Mouse (Mus musculus): Measurements from ENCODE around the gene Zfhx3.
A peak's percentile ranks its signal among the peaks of the same experiment; 100 is the strongest.

Gene Zfhx3

DNA sequence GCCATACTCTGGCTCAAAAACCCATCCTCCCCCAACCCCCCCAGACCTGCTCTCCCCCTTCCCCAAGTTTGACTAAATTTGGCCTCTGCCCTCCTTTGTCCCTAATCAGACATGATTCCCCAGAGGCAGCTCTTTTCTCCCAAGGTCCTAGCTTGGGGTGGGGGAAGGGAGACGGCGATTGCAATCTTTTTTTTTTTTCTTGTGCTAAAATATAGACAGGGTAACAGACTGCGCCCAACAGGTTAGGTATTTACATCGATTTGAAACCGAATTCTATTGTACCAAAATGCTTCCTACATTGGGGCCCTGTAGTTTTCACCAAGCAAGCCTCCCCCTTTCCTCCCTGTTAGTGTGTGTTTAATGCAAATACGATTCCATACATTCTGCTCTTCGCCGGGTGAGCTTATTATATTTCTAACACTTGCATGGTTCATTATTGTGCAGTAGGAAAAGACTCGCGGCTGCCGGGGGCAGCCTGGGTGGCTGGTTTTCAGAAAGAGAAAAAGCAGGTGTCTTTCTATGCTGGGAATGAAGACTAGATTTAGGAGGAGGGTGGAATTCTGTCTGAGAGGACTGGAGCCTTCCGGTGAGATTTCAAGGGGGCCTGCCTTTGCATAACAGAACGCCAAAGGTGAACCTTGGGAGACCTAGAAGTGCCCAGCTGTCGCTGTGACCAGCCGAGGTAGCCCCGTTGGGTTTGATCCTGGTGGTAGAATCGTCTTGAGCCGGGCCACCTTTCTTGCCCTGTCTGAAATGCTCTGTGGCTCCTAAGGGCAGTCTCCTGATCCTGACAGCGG is 771.1 kb downstream of the Zfhx3 start:
- DNase-seq (ENCODE audit: extremely low spot score, low spot score), result no peak

GRCm38 (mm10) chr8:108714143-108714635 is 771.7 kb downstream of the Zfhx3 start:
- no peak for DNase-seq (ENCODE audit: extremely low spot score, low spot score)

GRCm38 (mm10) chr8:108714636-108715415 is 772.4 kb downstream of the Zfhx3 start:
- DNase-seq (ENCODE audit: extremely low spot score, low spot score), result peak; percentile 81

DNA sequence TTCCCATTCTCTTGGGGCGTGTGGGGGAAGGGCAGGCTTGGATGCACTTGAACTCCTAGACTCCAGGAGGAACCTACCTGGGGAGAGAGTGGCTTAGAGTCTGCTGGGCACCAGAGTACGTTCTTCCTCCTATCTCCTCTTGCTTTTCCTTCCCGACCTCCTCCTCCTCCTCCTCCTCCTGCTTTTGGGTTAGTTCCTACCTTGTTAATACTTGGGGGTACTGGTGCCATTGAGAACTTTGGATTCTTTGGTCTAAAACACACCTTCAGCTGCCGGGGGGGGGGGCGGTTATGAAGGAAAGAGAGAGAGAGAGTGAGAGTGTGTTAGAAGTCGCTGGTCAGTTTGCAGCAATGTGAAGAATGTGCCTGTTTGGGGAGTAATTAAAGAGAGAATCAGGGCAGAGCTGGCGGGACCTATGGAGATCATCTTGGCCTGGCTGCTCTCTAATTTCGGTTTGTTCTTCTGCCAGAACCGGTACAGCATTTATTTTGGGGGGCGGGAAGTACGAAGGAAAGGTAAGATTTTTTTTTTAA is 773.0 kb downstream of the Zfhx3 start:
- no peak for DNase-seq (ENCODE audit: extremely low spot score, low spot score)

- no peak for DNase-seq (ENCODE audit: extremely low spot score, low spot score)
Observed at GRCm38 (mm10) chr8:108716291-108716811, 773.9 kb downstream of the Zfhx3 start.

DNA sequence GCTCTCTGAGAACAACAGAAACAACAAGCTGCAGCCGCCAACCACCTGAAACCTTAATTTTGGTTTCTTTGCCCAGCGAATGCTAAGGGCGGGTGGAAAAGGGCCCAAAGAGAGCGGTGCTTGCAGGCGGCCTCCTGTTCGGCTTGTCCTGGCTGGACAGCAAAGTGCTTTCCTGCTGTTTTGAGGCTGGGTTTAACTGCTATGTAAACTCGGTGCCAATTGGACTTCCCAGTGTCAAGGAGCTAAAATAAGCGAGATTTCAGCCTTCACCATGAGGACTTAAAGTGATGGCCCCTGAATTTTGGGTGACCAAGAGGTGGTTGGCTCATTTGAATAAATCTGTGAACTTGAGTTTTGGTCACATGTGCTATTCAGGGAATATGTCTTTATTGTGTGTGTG is 775.1 kb downstream of the Zfhx3 start:
- DNase-seq (ENCODE audit: extremely low spot score, low spot score), result no peak

DNA sequence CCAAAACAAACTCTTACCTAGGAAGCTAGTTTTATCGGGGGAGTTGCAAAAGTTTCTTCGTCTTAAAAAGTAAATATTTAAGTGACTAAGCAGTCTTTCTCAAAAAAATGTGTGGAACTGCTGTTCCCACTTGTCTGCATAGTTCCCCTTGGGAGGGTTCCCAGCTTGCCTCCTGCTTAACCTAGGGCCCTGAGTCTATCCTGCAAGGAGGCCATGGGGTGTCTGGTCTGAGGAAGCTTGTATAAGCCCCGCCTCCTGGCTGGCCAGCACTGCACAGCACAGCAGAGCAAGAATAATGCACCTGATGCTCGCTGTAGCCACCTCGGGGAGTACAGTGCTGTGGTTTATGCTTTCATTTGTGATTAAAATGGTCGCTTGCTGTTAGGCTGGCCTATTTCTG is 775.6 kb downstream of the Zfhx3 start:
- DNase-seq (ENCODE audit: extremely low spot score, low spot score), result no peak

- no peak for DNase-seq (ENCODE audit: extremely low spot score, low spot score)
Observed at GRCm38 (mm10) chr8:108720840-108721239, 778.4 kb downstream of the Zfhx3 start.

DNA sequence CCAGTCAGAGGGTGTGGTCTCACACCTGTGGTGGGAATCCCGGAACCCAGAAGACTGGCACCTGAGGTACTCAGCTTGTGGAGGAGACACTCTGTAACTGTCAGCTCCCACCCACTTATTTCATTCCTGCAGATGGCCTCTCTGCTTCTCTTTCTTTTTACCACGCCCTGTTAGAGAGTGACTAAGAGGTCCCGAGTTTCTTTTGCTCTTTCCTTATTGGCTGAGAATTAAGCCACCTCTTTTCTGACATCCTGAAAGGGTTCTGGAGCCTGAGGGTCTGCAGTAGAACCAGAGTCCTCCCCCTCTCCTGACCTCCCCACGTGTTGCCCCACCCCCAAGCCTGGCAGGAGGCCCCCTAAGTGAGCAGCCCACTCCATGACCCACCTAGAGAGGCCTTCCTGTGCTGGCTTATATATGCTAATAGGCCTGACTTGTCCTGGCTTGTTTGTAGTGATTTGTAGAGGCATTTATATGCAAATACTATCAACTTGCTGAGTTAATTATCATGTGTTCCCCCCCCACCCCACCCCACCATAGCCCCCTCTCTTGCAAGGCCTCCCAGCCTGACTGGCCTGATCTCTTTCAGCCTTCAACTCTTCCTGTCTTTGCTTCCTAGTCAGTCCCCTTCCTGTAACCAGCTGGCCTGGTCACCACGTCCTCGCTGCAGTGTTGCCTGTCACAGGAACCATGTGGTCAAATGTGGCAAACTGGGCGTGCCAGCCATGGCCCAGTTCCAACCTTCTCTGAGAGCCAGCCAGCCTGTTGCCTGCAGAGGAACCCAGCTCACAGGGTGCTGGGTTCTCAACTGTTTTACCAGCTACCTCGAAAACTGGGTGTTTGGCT is 780.4 kb downstream of the Zfhx3 start:
- no peak for DNase-seq (ENCODE audit: extremely low spot score, low spot score)

- DNase-seq (ENCODE audit: extremely low spot score, low spot score), result no peak
Observed at GRCm38 (mm10) chr8:108723636-108724035, 781.2 kb downstream of the Zfhx3 start.

- no peak for DNase-seq (ENCODE audit: extremely low spot score, low spot score)
Observed at GRCm38 (mm10) chr8:108724818-108725506, 782.5 kb downstream of the Zfhx3 start.

GRCm38 (mm10) chr8:108725631-108726030 is 783.2 kb downstream of the Zfhx3 start:
- DNase-seq (ENCODE audit: extremely low spot score, low spot score), result no peak

DNA sequence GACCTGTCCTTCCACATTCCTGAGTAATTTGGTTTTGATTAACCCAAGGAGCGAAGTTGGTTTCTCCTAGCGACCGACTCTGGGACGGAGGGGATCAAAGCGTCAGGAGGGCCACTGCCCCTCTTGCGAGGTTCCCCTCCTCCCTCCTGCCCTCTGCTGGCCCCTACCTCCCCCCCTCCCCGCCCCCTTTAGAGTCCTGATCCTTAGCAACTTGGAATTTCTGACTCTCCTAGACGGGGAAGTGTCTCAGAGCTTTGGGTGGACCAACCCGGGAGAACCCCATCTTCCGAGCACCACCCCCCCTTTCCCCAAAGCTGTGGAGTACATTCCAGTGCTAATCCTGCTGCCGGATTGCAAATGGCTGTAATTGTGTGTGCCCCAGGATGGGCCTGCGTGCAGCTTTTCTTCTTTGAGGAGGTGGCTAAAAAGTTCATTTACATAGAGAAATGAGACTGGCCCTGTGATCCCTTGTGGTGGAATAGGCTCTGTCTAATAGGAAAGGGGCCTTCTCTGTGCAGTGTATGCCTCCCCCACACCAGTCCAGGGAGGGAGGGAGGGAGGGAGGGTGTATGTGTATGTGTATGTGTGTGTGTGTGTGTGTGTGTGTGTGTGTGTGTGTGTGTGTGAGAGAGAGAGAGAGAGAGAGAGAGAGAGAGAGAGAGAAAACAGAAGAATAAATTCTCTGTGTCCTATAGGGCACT is 784.2 kb downstream of the Zfhx3 start:
- no peak for DNase-seq (ENCODE audit: extremely low spot score, low spot score)

DNA sequence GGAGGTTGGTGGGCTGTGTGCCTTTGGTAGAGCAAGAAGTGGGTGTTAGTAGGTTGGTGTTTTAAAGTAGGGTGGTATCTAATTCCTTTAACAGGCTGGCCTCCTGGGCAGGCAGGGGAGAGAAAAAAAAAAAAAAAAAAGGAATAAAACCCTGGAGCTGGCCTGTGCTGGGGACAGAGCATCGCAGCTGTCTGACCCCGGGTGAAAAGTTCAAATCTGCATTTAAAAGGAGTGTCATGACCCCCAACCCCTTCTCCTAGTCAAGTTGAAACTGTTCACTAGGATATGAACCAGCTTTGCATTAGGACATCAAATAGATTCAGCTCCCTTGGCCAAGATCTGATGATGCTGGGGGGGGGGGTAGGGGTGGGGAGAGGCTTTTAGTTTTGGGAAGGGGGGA is 786.7 kb downstream of the Zfhx3 start:
- DNase-seq (ENCODE audit: extremely low spot score, low spot score), result no peak

DNA sequence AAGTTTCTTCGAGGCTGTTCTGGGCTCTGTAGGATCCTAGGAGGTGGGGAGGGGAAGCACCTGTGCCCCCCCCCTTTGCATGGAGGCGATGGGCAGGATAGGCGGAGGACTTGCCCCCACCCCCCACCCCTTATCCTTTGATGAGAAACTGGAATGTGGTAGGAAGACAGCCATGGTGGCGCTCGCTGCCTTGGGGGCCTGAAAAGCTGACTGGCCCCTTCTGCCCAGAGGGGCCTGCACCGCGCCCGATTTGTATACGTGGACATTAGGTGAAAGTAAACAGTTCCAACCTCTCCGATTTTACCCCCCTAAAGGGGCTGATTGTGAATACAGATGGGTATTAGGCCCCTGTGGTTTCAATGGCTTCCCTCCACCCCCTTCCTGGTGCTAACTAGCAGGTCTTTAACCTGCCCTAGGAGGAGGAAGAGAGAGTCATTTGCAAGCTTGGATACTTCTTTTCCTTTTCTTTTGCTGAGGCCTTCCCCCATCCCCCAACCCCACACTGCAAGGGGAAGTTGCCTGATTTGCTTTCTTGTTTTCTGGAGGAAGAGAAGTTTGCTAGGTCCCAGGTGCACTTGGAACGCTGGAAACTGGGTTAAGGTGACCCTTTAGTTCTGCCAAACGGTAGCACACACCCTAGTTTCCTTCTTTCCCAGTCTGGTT is 787.4 kb downstream of the Zfhx3 start:
- DNase-seq (ENCODE audit: extremely low spot score, low spot score), result no peak

GRCm38 (mm10) chr8:108730907-108731440 is 788.5 kb downstream of the Zfhx3 start:
- DNase-seq (ENCODE audit: extremely low spot score, low spot score), result no peak

DNA sequence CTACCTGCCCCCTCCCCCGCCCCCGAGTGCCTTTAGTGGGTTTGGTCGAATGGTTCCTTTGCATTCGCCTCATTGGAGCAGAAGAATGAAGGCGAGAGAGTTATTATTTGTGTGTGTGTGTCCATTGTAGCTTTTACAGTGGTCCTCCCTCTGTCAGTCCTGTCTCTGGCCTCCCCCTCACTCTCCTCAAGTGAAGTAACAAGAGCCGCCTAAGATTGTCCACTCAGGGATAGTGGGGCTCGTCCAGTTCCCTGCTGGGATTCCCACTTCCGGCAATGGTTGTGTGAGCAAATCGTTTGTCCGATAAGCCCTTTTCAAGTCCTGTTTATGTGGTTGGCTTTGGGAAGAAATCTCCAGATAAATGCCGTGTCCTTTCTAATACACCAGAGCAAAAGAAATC is 790.1 kb downstream of the Zfhx3 start:
- DNase-seq (ENCODE audit: extremely low spot score, low spot score), result no peak

DNA sequence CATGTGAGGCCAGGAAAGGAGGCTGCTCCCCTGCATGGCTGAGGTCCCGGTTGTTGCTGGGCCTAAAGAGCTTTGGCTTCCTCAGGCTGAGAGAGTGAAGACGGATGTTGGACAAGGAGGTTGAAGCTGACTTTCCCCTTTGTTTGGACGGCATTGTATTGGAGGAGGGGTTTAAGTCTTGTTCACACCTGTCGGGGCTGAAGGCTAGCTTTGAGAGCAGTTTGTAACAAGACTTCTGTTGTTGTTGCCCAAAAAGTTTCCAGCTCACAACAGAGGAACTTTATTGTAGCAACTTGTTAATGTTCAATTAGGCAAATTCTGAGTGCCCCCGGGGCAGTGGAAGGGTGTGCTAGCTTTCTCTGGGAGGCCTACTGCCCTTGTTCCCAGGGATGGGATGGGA is 790.9 kb downstream of the Zfhx3 start:
- no peak for DNase-seq (ENCODE audit: extremely low spot score, low spot score)

- DNase-seq (ENCODE audit: extremely low spot score, low spot score), result no peak
Observed at GRCm38 (mm10) chr8:108736442-108736841, 794.0 kb downstream of the Zfhx3 start.
